Mouse (Mus musculus) right cerebral cortex, postnatal 14 days (tissue): ENCODE measurements around the gene Ptpn1.

Source experiments
- DNase-seq: peaks from one replicate; pipeline ENCODE4 v3.0.0; 2022

Gene Ptpn1

GRCm38 (mm10) chr2:167978271-167978670, 46.4 kb downstream of the Ptpn1 start:
- no peak for DNase-seq

DNA sequence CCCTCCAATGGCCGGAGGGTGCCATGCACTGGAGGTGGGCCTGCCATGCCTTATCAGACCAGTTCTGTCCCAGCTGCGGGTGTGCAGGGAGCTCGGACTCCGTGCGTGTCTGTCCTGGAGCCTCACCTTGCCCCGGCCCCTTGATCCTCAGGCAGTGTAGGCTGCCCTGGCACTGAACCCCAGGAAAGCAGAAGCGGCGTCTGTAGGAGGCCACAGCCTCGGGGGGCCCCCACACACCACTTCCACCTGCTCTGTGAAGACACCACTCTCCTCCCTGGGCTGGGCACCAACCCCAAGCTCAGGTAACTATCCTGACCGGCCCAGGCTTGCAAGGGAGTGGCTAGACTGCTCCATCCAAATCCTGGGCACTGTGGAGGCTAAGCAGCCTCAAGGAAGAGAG, 48.5 kb downstream of the Ptpn1 start:
- DNase-seq: no peak

- peak; percentile 33 for DNase-seq
Observed at GRCm38 (mm10) chr2:167982646-167983045, 50.8 kb downstream of the Ptpn1 start.

GRCm38 (mm10) chr2:167984371-167984770, 52.5 kb downstream of the Ptpn1 start:
- DNase-seq: no peak

GRCm38 (mm10) chr2:167984946-167985345, 53.1 kb downstream of the Ptpn1 start:
- no peak for DNase-seq

GRCm38 (mm10) chr2:167986762-167987161, 54.9 kb downstream of the Ptpn1 start:
- peak; percentile 59 for DNase-seq

GRCm38 (mm10) chr2:167987640-167988039, 55.8 kb downstream of the Ptpn1 start:
- no peak for DNase-seq

DNA sequence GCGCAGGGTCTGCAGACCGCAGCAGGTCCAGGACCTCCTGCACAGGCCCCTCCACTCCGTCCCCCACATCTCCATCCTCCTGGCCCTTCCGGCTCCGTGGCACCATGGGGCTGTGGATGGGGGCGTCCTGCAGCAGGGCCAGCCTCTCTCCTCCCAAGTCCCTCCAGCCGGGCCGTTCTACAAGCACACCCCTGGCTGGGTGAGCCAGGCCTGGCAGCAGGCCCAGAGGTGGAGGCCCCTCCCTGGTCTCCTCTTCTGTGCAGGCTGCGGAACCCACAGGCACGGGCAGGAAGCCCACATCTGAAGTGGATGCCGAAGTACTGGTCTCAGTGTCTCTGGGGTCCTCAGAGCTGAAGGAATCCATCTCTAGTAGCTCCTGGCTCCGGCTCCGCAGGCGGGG, 57.5 kb downstream of the Ptpn1 start:
- DNase-seq: no peak

DNA sequence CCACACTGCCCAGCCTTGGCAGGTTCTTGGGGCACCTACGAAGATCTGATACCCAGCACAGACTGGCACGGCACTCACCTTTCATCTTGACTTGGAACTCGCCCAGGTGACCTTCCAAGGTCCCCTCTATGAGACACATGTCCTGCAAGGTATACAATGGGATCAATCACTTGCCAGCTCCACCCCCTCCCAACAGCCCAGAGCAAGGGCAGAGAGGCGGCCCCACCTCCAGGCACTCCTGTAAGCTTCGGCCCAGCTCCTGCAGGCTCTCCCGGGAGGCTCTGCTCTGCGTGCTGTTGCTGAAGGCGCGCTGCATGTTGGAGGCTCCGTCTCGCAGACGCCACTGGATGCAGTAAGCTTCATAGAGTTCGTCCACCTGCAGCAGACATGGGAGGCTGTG, 61.4 kb downstream of the Ptpn1 start:
- no peak for DNase-seq

DNA sequence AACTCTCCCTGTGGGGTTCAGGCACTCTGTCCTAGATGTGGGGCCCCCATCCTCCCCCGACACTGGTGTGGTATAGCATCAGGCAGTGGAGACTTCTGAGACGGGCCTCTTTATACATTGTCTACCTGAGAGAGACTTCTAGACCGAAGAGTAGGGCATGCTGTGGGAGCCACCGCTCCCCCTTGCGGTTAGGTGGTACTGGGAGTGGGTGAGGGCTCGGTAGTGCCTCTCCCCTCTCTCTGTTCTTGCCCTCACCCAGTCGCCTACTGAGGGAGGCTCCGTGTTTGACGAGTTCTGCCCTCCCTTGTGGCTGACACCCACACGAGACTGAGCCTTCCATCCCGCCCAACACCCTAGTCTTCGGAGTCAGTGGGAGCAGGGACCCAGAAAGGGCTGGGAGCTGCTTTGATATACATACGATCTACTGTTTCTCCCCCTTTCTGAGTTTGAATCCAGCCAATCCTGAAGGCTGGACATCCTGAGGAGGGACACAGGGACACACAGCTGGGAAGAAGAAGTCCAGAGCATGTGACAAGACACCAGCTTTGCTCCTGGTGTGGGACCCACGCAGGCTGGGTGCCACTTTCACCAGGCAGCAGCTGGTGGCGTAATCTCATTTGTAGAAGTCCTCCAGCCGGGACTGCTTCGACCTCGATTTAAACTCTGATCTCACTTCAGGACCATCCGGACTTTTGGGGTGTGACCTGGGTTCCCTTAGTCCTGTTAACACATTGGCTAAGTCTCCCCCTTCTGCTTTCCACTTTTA, 64.2 kb downstream of the Ptpn1 start:
- DNase-seq: no peak

- no peak for DNase-seq
Observed at GRCm38 (mm10) chr2:167996672-167997215, 64.9 kb downstream of the Ptpn1 start.

- no peak for DNase-seq
Observed at GRCm38 (mm10) chr2:167997562-167997961, 65.7 kb downstream of the Ptpn1 start.

GRCm38 (mm10) chr2:167999145-167999743, 67.4 kb downstream of the Ptpn1 start:
- DNase-seq: no peak

DNA sequence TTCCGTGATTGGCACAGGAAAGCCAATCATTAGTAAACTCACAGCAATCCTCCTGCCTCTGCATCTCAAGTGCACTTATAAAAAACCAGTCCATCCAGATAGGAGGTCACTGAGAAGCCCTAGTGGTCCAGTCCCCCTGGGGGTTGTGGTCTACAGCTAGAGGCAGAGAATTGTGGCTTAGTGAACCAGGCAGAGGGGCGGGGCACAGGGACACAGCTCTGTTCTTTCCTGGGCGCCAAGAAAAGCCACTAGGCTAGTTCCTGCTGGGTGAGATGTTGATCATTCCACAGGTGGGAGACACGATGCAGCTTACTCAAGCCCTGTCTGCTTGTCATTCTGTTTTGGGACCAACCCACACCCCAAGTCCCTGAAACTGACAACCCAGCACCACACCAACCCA, 70.3 kb downstream of the Ptpn1 start:
- no peak for DNase-seq

GRCm38 (mm10) chr2:168002884-168003283, 71.0 kb downstream of the Ptpn1 start:
- no peak for DNase-seq

DNA sequence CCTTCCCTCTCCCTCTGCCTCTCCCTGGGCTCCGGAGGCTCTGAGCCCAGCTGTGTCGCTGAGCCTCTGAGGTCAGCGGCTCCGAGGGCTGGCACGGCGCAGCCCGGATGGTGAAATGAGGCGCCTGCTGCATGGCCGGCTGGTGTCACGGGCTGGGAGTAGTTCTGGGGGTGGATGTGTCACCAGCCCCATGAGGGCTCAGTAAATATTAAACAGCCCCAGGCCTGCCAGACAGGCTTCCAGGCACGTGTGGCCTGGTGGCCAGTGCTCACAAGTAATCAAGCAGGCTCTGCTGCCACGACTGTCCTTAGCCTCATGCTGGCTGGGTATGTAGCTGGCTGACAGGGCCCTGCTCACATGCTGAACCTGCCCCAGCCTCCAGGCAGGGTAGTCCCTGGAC, 71.6 kb downstream of the Ptpn1 start:
- DNase-seq: no peak

- no peak for DNase-seq
Observed at GRCm38 (mm10) chr2:168004369-168004768, 72.5 kb downstream of the Ptpn1 start.

- DNase-seq: no peak
Observed at GRCm38 (mm10) chr2:168005005-168005404, 73.1 kb downstream of the Ptpn1 start.

DNA sequence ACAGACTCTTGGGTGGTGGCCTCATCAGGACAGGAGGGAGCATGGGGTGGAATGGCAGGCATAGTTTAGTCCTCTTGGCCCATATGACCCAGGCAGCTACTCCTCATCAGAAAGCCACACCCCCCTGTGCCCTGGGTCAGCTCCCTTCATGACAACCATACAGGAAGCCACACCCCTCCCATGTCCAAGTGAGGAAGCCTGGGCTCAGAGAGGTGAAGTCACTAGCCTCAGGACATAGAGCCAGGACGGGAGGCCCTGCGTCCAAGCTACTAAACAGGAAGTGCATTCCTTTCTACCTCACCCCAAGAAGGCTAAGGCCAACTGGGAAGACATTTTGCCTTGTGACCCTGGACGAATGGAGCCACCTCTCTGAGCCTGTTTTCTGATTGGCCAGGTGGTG, 73.8 kb downstream of the Ptpn1 start:
- no peak for DNase-seq

- DNase-seq: no peak
Observed at GRCm38 (mm10) chr2:168006489-168006888, 74.6 kb downstream of the Ptpn1 start.

DNA sequence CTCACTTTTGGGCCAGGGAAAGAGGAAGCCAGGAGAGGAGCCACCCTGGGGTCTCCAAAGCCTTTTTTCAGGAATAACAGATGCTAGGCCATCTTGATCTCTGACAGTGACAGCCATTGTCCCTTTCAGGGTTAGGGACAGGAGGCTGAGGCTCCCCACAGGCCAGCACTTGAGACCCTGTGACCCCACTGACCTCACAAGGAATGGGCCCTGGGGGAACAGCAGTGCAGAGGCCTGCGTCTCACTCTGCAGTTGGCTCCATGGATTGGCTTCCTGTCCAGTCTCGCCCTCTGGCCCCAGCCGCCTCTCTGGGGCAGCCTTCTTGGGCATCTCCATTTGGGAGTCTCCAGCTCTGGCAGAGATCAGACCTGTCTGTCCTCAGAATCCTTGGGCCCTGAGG, 76.3 kb downstream of the Ptpn1 start:
- no peak for DNase-seq

GRCm38 (mm10) chr2:168009936-168010668, 78.2 kb downstream of the Ptpn1 start, which contains the start of gene Ripor3:
TSS of gene Ripor3 (minus strand) at chr2:168010618.
- peak; percentile 58 for DNase-seq

GRCm38 (mm10) chr2:168010893-168011292, 79.0 kb downstream of the Ptpn1 start:
- DNase-seq: no peak

DNA sequence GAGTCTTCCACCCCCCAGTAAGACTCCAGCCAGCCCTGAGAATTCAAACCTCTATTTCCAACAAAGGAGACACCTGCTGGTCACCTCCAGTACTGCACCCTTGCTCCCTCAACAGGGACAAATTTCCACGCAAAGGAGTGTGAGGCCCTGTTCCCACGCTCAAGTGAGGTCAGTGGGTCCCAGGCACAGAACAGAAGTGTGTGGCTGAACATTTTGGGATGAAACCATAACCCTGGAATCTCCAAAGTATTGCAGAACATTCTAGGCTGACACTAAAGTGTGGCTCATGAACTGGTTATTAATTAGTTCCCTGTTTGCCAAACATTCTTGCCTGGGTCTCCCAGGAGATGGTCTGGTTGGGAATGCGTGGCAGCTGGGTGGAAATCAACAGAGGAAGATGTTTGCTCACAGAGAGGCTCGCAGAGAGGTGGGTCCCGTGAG, 85.1 kb downstream of the Ptpn1 start:
- DNase-seq: peak; percentile 83
